ENCODE assay signal across 16 mouse cellular contexts in the genomic region with DNA sequence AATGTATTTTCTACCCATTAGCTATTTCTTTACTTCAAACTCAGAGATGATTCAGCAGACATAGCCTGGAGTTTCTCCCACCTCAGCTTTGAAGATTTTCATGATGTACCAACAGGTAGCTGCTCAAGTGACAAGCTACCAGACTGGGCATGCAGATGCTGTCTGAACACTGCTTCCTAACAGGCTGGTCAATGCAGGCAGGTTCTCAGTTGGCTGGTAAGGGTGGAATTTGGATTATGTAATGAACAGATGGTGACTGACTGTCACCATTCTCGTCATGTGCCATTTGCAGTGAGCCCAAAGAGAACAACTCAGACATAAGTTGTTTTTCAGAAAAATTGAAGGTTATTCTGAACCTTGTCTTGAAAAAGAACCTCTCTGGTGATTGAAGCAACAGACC. TPM values are rescaled to one million over a fixed set of nuclear protein-coding genes. Genes with fewer than 3 reads are reported as not detected.
DNase-seq lines count a peak whose midpoint lies in the region.
"Had no signal": no experiment of that assay in that cellular context is flagged by ENCODE, and none has a peak within 500 bp of the region (broad histone marks: within the 10 kb centered on the region; RNA-seq: fewer than 3 reads in every experiment).

No protein-coding gene starts in this region.

- peak; percentile 15 for DNase-seq in left cerebral cortex, adult 11 months (ENCODE audit: low spot score)
- no peak for DNase-seq in left cerebral cortex, postnatal 4 days
- peak; percentile 13 to 17 for DNase-seq in cerebellum, postnatal 10 days
- peak; percentile 52 for DNase-seq in layer of hippocampus, adult 9-10 months (ENCODE audit: low spot score)
- peak; percentile 34 to 47 for DNase-seq in right cerebral cortex, postnatal 10 days (ENCODE audit: low spot score in 2 of 2)
- no peak for DNase-seq in heart, postnatal 4 days
- no peak for DNase-seq in kidney, adult 8-10 months
- no peak for DNase-seq in adrenal gland, adult 18-20 months (ENCODE audit: low spot score in 2 of 2)
- DNase-seq: heart, adult 18-20 months; heart, postnatal 10 days; kidney, postnatal 36 days; lung, postnatal 14 days; retina, postnatal 1 day; thymus, postnatal 36 days had no signal

- intact Hi-C loops in left cerebral cortex, postnatal 4 days (cut with DNase I), result no loop called here

RNA-seq across cellular contexts. Expression of a gene that starts 0.9 kb away (rescaled TPM):
- total RNA-seq in left cerebral cortex, postnatal 4 days (2021), result not detected
- not detected for total RNA-seq in heart, postnatal 4 days (2021)
- not detected for total RNA-seq in adrenal gland, adult 18-20 months (2021)
- total RNA-seq: adrenal gland, postnatal 4 days; G1E; heart, adult 18-20 months; heart, postnatal 10 days had no signal

RNA-seq across cellular contexts. Expression of a gene that starts 5.5 kb away (rescaled TPM):
- total RNA-seq in left cerebral cortex, postnatal 4 days (2021), result not detected
- total RNA-seq in heart, postnatal 4 days (2021), result not detected
- total RNA-seq in adrenal gland, adult 18-20 months (2021), result not detected
- total RNA-seq: adrenal gland, postnatal 4 days; G1E; heart, adult 18-20 months; heart, postnatal 10 days had no signal

RNA-seq across cellular contexts. Expression of a gene that starts 6.0 kb away (rescaled TPM):
- not detected for total RNA-seq in left cerebral cortex, postnatal 4 days (2021)
- not detected for total RNA-seq in heart, postnatal 4 days (2021)
- total RNA-seq in adrenal gland, adult 18-20 months (2021), result not detected
- total RNA-seq: adrenal gland, postnatal 4 days; G1E; heart, adult 18-20 months; heart, postnatal 10 days had no signal

RNA-seq across cellular contexts. Expression of a gene that starts 11.1 kb away (rescaled TPM):
- not detected for total RNA-seq in left cerebral cortex, postnatal 4 days (2021)
- not detected for total RNA-seq in heart, postnatal 4 days (2021)
- not detected for total RNA-seq in adrenal gland, adult 18-20 months (2021)
- total RNA-seq: adrenal gland, postnatal 4 days; G1E; heart, adult 18-20 months; heart, postnatal 10 days had no signal

RNA-seq across cellular contexts. Expression of a gene that starts 11.2 kb away (rescaled TPM):
- total RNA-seq in left cerebral cortex, postnatal 4 days (2021), result not detected
- not detected for total RNA-seq in heart, postnatal 4 days (2021)
- total RNA-seq in adrenal gland, adult 18-20 months (2021), result not detected
- total RNA-seq: adrenal gland, postnatal 4 days; heart, adult 18-20 months; heart, postnatal 10 days had no signal

Comparison
In these comparisons a context has a peak if more than half of its experiments do, and no peak if none do; other contexts are left out.
1. DNase-seq: peak in left cerebral cortex, adult 11 months (single experiment), cerebellum, postnatal 10 days (2 of 2), layer of hippocampus, adult 9-10 months (single experiment) and right cerebral cortex, postnatal 10 days (2 of 2); none in left cerebral cortex, postnatal 4 days (single experiment), heart, postnatal 4 days (single experiment), kidney, adult 8-10 months (0 of 2) and adrenal gland, adult 18-20 months (0 of 2).